Mouse (Mus musculus): ENCODE measurements around the gene Wdr43. TPM values are rescaled to one million over a fixed set of nuclear protein-coding genes. Genes with fewer than 3 reads are reported as not detected.

Wdr43 gene
- polyA plus RNA-seq, 1 experiment: 6.8 TPM

GRCm38 (mm10) chr17:71695716-71696315, 80.1 kb downstream of the Wdr43 start:
- 72% methylated on average over 15 of the region's 15 CpGs for WGBS
- no peak for DNase-seq (ENCODE audit: low read depth, low spot score)

- no peak for DNase-seq (ENCODE audit: low read depth, low spot score)
- 88% methylated on average over 5 of the region's 5 CpGs for WGBS
Observed at GRCm38 (mm10) chr17:71696396-71696795, 80.7 kb downstream of the Wdr43 start.

DNA sequence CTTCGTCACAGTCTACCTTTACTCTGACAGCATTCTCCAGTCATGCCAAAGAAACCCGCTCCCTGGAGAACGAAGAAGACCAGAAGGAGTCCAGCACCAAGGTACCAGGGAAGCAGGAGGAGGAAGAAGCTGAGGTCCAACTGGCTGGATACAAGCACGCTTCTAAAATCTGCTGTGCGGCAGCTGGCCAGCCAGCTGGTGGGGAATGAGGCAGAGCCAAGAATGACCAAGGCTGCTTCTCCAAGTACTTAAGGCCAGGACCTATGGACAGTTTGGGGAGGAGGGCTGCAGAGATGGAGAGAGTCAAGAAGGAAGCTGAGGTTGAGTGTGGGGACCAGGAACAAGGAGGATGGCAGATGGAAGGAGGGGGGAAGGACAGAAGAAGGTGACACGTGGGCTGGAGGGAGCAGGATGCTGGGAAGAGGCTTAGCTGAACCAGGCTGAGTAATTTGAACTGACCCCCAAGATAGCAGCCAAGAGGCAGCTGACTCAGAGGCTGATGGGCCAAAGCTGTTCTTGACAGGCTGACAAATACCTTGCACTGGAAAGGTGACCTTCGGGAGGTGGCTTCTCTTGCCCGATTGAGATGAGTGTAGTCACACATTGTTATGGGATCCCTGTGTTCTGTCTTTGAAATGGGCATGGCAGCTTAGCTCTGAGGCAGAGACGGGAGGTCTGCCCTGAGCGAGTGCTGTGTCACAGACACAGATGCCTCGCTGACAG, 82.4 kb downstream of the Wdr43 start:
- DNase-seq (ENCODE audit: low read depth, low spot score): no peak
- WGBS: 73% methylated on average over 11 of the region's 11 CpGs

- WGBS: 89% methylated on average over 11 of the region's 11 CpGs
- no peak for DNase-seq (ENCODE audit: low read depth, low spot score)
Observed at GRCm38 (mm10) chr17:71698619-71698956, 82.9 kb downstream of the Wdr43 start.

DNA sequence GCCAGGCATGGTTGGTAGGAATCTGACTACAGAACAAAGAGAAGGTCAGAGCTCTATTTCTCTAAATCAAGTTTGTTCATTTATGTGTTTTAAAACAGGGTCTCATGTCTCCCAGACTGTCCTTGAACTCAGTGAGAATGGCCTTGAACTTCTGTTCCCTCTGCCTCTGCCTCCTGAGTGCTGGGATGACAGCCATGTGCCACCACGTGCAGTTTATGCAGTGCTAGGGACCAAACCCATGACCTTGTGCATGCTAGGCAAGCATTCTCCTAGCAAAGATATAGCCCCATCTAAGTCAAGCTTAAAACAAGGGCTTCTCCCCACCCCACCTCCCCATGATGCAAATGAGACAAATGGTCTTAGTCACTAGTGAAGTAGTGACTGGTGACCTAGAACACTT, 89.4 kb downstream of the Wdr43 start:
- DNase-seq (ENCODE audit: low read depth, low spot score): no peak
- WGBS: 49% methylated on average over 1 of the region's 1 CpGs

GRCm38 (mm10) chr17:71705550-71706480, 90.1 kb downstream of the Wdr43 start:
- DNase-seq (ENCODE audit: low read depth, low spot score): no peak
- 61% methylated on average over 14 of the region's 14 CpGs for WGBS

- 66% methylated on average over 4 of the region's 4 CpGs for WGBS
Observed at GRCm38 (mm10) chr17:71707715-71708114, 92.0 kb downstream of the Wdr43 start.

More at GRCm38 (mm10) chr17:71707715-71708114, 92.0 kb downstream of the Wdr43 start:
- DNase-seq (ENCODE audit: low read depth, low spot score): no peak

Other genes starting within 250 kb of the Wdr43 start
- gene Gm4707, start 156.0 kb upstream of the Wdr43 start, polyA plus RNA-seq (2012; rRNA removed): 0.24 and 0.91 TPM in 2 replicates
- gene Smchd1, start 140.6 kb upstream of the Wdr43 start, polyA plus RNA-seq (2012; rRNA removed): 6.1 and 9.3 TPM in 2 replicates
- 0.84 and 1.2 TPM in 2 replicates for gene Ndc80, start 89.0 kb upstream of the Wdr43 start, polyA plus RNA-seq (2012; rRNA removed)
- gene Spdya, start 63.8 kb upstream of the Wdr43 start, polyA plus RNA-seq (2012; rRNA removed): not detected in 2 replicates
- gene Togaram2, start 57.4 kb downstream of the Wdr43 start, polyA plus RNA-seq (2012; rRNA removed): 0.27 and 0.29 TPM in 2 replicates
- gene Pcare, start 137.0 kb downstream of the Wdr43 start, polyA plus RNA-seq (2012; rRNA removed): not detected in 2 replicates
- gene Clip4, start 152.6 kb downstream of the Wdr43 start, polyA plus RNA-seq (2012; rRNA removed): 1.7 and 2.4 TPM in 2 replicates